Mouse (Mus musculus) 416B (cell line): Measurements from ENCODE around the gene Ush1g.

Experiments
- DNase-seq: peaks from one replicate; pipeline ENCODE4 v3.0.0; 2011; ENCODE audit warnings: low read depth

Ush1g gene

GRCm38 (mm10) chr11:115334531-115334930 lies 12.7 kb upstream of the Ush1g start, which contains the start of gene Otop3:
Gene Otop3 (plus strand): TSS chr11:115334731.
- DNase-seq, result no peak

GRCm38 (mm10) chr11:115329339-115329738 lies 7.5 kb upstream of the Ush1g start:
- no peak for DNase-seq

- DNase-seq, result no peak
Measured at GRCm38 (mm10) chr11:115326730-115327129, 4.9 kb upstream of the Ush1g start.

GRCm38 (mm10) chr11:115323354-115323753 lies 1.5 kb upstream of the Ush1g start:
- DNase-seq, result no peak

GRCm38 (mm10) chr11:115319704-115320383 lies 2.0 kb downstream of the Ush1g start:
- no peak for DNase-seq

- no peak for DNase-seq
Measured at GRCm38 (mm10) chr11:115318245-115319027, 3.4 kb downstream of the Ush1g start.

GRCm38 (mm10) chr11:115317204-115317603 lies 4.6 kb downstream of the Ush1g start:
- no peak for DNase-seq

GRCm38 (mm10) chr11:115314249-115314648 lies 7.6 kb downstream of the Ush1g start:
- DNase-seq, result peak; percentile 57

- DNase-seq, result no peak
Measured at GRCm38 (mm10) chr11:115308781-115309180, 13.1 kb downstream of the Ush1g start.

GRCm38 (mm10) chr11:115306863-115307262 lies 15.0 kb downstream of the Ush1g start, which contains the start of gene Otop2:
Gene Otop2 (plus strand): TSS chr11:115307163.
- DNase-seq, result no peak

GRCm38 (mm10) chr11:115303167-115303566 lies 18.7 kb downstream of the Ush1g start:
- no peak for DNase-seq

GRCm38 (mm10) chr11:115301351-115301750 lies 20.5 kb downstream of the Ush1g start:
- peak; percentile 40 for DNase-seq

GRCm38 (mm10) chr11:115300745-115301144 lies 21.1 kb downstream of the Ush1g start:
- no peak for DNase-seq

- DNase-seq, result no peak
Measured at GRCm38 (mm10) chr11:115298160-115298559, 23.7 kb downstream of the Ush1g start.

- DNase-seq, result no peak
Measured at GRCm38 (mm10) chr11:115297214-115297826, 24.5 kb downstream of the Ush1g start, which contains the start of gene Fads6. Gene Fads6 (minus strand): TSS chr11:115297663.

GRCm38 (mm10) chr11:115296471-115297210 lies 25.2 kb downstream of the Ush1g start:
- DNase-seq, result no peak

- no peak for DNase-seq
Measured at GRCm38 (mm10) chr11:115295939-115296338, 25.9 kb downstream of the Ush1g start.

GRCm38 (mm10) chr11:115292631-115293375 lies 29.0 kb downstream of the Ush1g start:
- peak; percentile 75 for DNase-seq

- no peak for DNase-seq
Measured at GRCm38 (mm10) chr11:115291503-115291902, 30.3 kb downstream of the Ush1g start.

- peak; percentile 21 for DNase-seq
Measured at GRCm38 (mm10) chr11:115290919-115291318, 30.9 kb downstream of the Ush1g start.

- no peak for DNase-seq
Measured at GRCm38 (mm10) chr11:115290314-115290713, 31.5 kb downstream of the Ush1g start.
